8 mouse cellular contexts compared by ENCODE assay signal in genomic region chr13:53178594-53178993, GRCm38 (mm10).
DNase-seq lines count a peak whose midpoint lies in the region; ATAC-seq and TF ChIP-seq lines count a peak whose summit lies in the region.

No protein-coding gene starts in this region.

- intact Hi-C loops in gastrocnemius, postnatal 14 days (cut with DNase I; ENCODE audit: low total_unique reads): no loop called here

- H3K4me1 ChIP-seq in hindbrain, embryonic 12.5 days: peaks cover 31% of the 10 kb centered on the region
- H3K4me1 ChIP-seq in limb, embryonic 14.5 days (ENCODE audit: control insufficient read depth, insufficient read depth, low read length): peaks cover 65% of the 10 kb centered on the region
- H3K4me1 ChIP-seq in stomach, embryonic 16.5 days (ENCODE audit: control insufficient read depth, insufficient read depth, low read length): peaks cover 54% of the 10 kb centered on the region

- no peaks in the 10 kb centered on the region for H3K27me3 ChIP-seq in hindbrain, embryonic 12.5 days
- no peaks in the 10 kb centered on the region for H3K27me3 ChIP-seq in limb, embryonic 14.5 days (ENCODE audit: control insufficient read depth, insufficient read depth, low read length)
- H3K27me3 ChIP-seq in stomach, embryonic 16.5 days (ENCODE audit: control insufficient read depth, insufficient read depth, low read length): peaks cover 4% of the 10 kb centered on the region; the same call in 1 of the 2 replicates

- no peak for TF ChIP-seq POLR2A in limb, embryonic 14.5 days (IDR thresholded peaks at IDR 0.05; ENCODE audit: borderline replicate concordance, extremely low read depth, insufficient read depth, insufficient read length)

- peak overlapping the region; percentile 4 for H3K27ac ChIP-seq in hindbrain, embryonic 12.5 days
- 0 out of 2 replicates have a peak overlapping the region, but pooled peaks have one; percentile 7 for H3K27ac ChIP-seq in limb, embryonic 14.5 days (replicated peaks; ENCODE audit: low read depth, low read length)
- peak overlapping the region; percentile 39 for H3K27ac ChIP-seq in stomach, embryonic 16.5 days (ENCODE audit: low read length)

- peak; percentile 62 to 84 for DNase-seq in adrenal gland, adult (ENCODE audit: inconsistent age in 2 of 2, low spot score in 1 of 2)
- DNase-seq in adrenal gland, postnatal 4 days (ENCODE audit: low spot score in 2 of 2): no peak
- DNase-seq in brain, adult 2 months (ENCODE audit: low read depth, low spot score): peak; percentile 32
- peak; percentile 79 for DNase-seq in limb, embryonic 14.5 days (ENCODE audit: low spot score)
- no peak for DNase-seq in left cerebral cortex, adult 11 months (ENCODE audit: low spot score)
- DNase-seq in gastrocnemius, postnatal 14 days: no peak

- no peaks in the 10 kb centered on the region for H3K9me3 ChIP-seq in hindbrain, embryonic 12.5 days (replicated peaks)
- H3K9me3 ChIP-seq in limb, embryonic 14.5 days (ENCODE audit: control insufficient read depth, low read length): no peaks in the 10 kb centered on the region
- no peaks in the 10 kb centered on the region for H3K9me3 ChIP-seq in stomach, embryonic 16.5 days (replicated peaks; ENCODE audit: control insufficient read depth, low read length)

- no peaks in the 10 kb centered on the region for H3K36me3 ChIP-seq in hindbrain, embryonic 12.5 days
- H3K36me3 ChIP-seq in limb, embryonic 14.5 days (ENCODE audit: control insufficient read depth, insufficient read depth, low read length): no peaks in the 10 kb centered on the region
- H3K36me3 ChIP-seq in stomach, embryonic 16.5 days (ENCODE audit: control insufficient read depth, insufficient read depth, low read length): no peaks in the 10 kb centered on the region

- H3K4me2 ChIP-seq in hindbrain, embryonic 12.5 days (replicated peaks): peak overlapping the region; percentile 36
- H3K4me2 ChIP-seq in limb, embryonic 14.5 days (replicated peaks; ENCODE audit: low read depth, low read length, severe bottlenecking): peak overlapping the region; percentile 33
- H3K4me2 ChIP-seq in stomach, embryonic 16.5 days (ENCODE audit: low read depth, low read length): peak overlapping the region; percentile 31

- no peak for ATAC-seq in hindbrain, embryonic 12.5 days (ENCODE audit: low FRiP score)
- peak; percentile 25 for ATAC-seq in limb, embryonic 14.5 days (ENCODE audit: low FRiP score, low read depth)
- ATAC-seq in stomach, embryonic 16.5 days (ENCODE audit: insufficient read depth, low FRiP score): 0 out of 2 replicates have a peak, but pooled peaks have one; percentile 19

- H3K9ac ChIP-seq in hindbrain, embryonic 12.5 days: no peak overlapping the region
- H3K9ac ChIP-seq in limb, embryonic 14.5 days (ENCODE audit: low read depth, low read length, severe bottlenecking): no peak overlapping the region
- 0 out of 2 replicates have a peak overlapping the region, but pooled peaks have one; percentile 28 for H3K9ac ChIP-seq in stomach, embryonic 16.5 days (ENCODE audit: low read length)

- WGBS in hindbrain, embryonic 12.5 days: 9% methylated on average over 13 of the region's 13 CpGs
- 3% methylated on average over 13 of the region's 13 CpGs for WGBS in limb, embryonic 14.5 days
- 4% methylated on average over 13 of the region's 13 CpGs for WGBS in stomach, embryonic 16.5 days

- no peak overlapping the region for H3K4me3 ChIP-seq in hindbrain, embryonic 12.5 days
- H3K4me3 ChIP-seq in limb, embryonic 14.5 days (replicated peaks; ENCODE audit: low read length): no peak overlapping the region
- H3K4me3 ChIP-seq in stomach, embryonic 16.5 days (replicated peaks; ENCODE audit: low read length): no peak overlapping the region

Comparison
In these comparisons a context has a peak if more than half of its experiments do, and no peak if none do; other contexts are left out.
1. DNase-seq: peak in adrenal gland, adult (2 of 2), brain, adult 2 months (single experiment) and limb, embryonic 14.5 days (single experiment); none in adrenal gland, postnatal 4 days (0 of 2), left cerebral cortex, adult 11 months (single experiment) and gastrocnemius, postnatal 14 days (single experiment).
2. Peak in every context shown above with its lines, with median percentiles within 50 percentile points of each other: H3K27ac ChIP-seq and H3K4me2 ChIP-seq.